Mouse (Mus musculus) midbrain, embryonic 12.5 days (tissue): ENCODE data around the gene Saa1. TPM values are rescaled to one million over a fixed set of nuclear protein-coding genes. Genes with fewer than 3 reads are reported as not detected.

Source experiments
- ATAC-seq: fragments of 200-750 bp; cut with Nextera tagmentation; 2 replicates; pipeline ENCODE4 v1.8.0; 2017; ENCODE audit warnings: low read depth, moderate TSS enrichment, moderate library complexity; ENCODE audit not compliant: low FRiP score
- H3K27ac ChIP-seq: fragments of 300-500 bp; sonication (generic); replicated peaks from 2 replicates; pipeline ENCODE4 v1.5.1; 2016; ENCODE audit warnings: mild to moderate bottlenecking
- H3K27me3 ChIP-seq: fragments of 300-500 bp; sonication (generic); 2 replicates; pipeline ENCODE4 v1.6.1; 2016; ENCODE audit warnings: mild to moderate bottlenecking
- H3K36me3 ChIP-seq: fragments of 300-500 bp; sonication (generic); 2 replicates; pipeline ENCODE4 v1.6.1; 2016
- H3K4me1 ChIP-seq: fragments of 300-500 bp; sonication (generic); 2 replicates; pipeline ENCODE4 v1.6.1; 2016
- H3K4me2 ChIP-seq: fragments of 300-500 bp; sonication (generic); replicated peaks from 2 replicates; pipeline ENCODE4 v1.6.1; 2016; ENCODE audit warnings: mild to moderate bottlenecking, moderate library complexity
- H3K4me3 ChIP-seq: fragments of 300-500 bp; sonication (generic); 2 replicates; pipeline ENCODE4 v1.5.1; 2016; ENCODE audit warnings: mild to moderate bottlenecking
- H3K9ac ChIP-seq: fragments of 300-500 bp; sonication (generic); replicated peaks from 2 replicates; pipeline ENCODE4 v1.6.1; 2016; ENCODE audit warnings: mild to moderate bottlenecking, moderate library complexity
- H3K9me3 ChIP-seq: fragments of 300-500 bp; sonication (generic); 2 replicates; pipeline ENCODE4 v1.6.1; 2016; ENCODE audit warnings: mild to moderate bottlenecking
- WGBS: fragments of 180-500 bp; shearing (Covaris S2); methylation state at CpG from one replicate; pipeline ENCODE4 v1.1.7; 2016; 5-methylcytosine and 5-hydroxymethylcytosine counted together
- polyA plus RNA-seq: library from polyadenylated mRNA; unstranded; fragments of >200 nt; fragmentation: Nextera tagmentation; extraction: Ambion mirVana; gene quantifications from 2 replicates; pipeline ENCODE4 v1.2.1, GENCODE M21; 2016

Saa1 gene
- polyA plus RNA-seq, 1 experiment from 2014 or later, result not detected

GRCm38 (mm10) chr7:46715600-46715999 lies 27.2 kb downstream of the Saa1 start, which contains the start of gene Saa3:
Gene Saa3, minus strand, starts transcription at chr7:46715700.
- H3K27ac ChIP-seq, result no peak within 1 kb of the TSS
- no peak within 1 kb of the TSS for H3K9ac ChIP-seq
- no peak within 1 kb of the TSS for H3K4me3 ChIP-seq
- H3K9me3 ChIP-seq, result no peaks in the 10 kb centered on the region
- no peaks in the 10 kb centered on the region for H3K36me3 ChIP-seq
- H3K27me3 ChIP-seq, result 0 out of 2 replicates have a peak, but pooled peaks cover 5% of the 10 kb centered on the region
- no peak for ATAC-seq
- no peak within 1 kb of the TSS for H3K4me2 ChIP-seq
- H3K4me1 ChIP-seq, result no peaks in the 10 kb centered on the region
- 87% methylated on average over 5 of the region's 5 CpGs for WGBS

GRCm38 (mm10) chr7:46714518-46714917 lies 28.3 kb downstream of the Saa1 start:
- Histone ChIP-seq H3K9ac (no peak overlapping the region), H3K4me2 (no peak overlapping the region), H3K9me3 (no peaks in the 10 kb centered on the region), H3K36me3 (no peaks in the 10 kb centered on the region), H3K27ac (no peak overlapping the region), H3K4me3 (no peak overlapping the region), H3K4me1 (peaks cover 3% of the 10 kb centered on the region; the same call in 1 of the 2 replicates), H3K27me3 (0 out of 2 replicates have a peak, but pooled peaks cover 3% of the 10 kb centered on the region)
- WGBS, result 32% methylated on average over 6 of the region's 6 CpGs
- no peak for ATAC-seq

DNA sequence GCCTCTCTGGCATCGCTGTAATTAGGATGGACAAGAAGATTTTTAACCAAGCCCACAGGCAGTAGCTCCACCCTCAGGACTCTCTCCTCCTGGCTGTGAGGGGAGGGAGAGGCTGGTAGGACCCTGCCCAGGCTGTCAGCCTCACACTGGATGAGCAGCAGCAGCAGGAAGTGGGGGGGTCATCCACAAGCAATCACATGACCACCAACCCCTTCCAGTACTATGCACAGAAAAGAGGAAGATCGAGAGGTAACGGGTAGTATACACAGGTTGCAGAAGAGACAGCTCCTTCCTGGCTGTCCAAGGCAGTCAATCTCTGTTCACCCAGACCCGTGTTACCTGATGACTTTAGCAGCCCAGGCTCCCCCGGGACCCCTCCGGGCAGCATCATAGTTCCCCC lies 30.5 kb downstream of the Saa1 start:
- no peaks in the 10 kb centered on the region for H3K27me3 ChIP-seq
- no peak for ATAC-seq
- H3K4me1 ChIP-seq, result peaks cover 9% of the 10 kb centered on the region; the same call in 1 of the 2 replicates
- no peaks in the 10 kb centered on the region for H3K9me3 ChIP-seq
- H3K27ac ChIP-seq, result no peak overlapping the region
- 85% methylated on average over 6 of the region's 6 CpGs for WGBS
- H3K4me2 ChIP-seq, result no peak overlapping the region
- peaks cover 11% of the 10 kb centered on the region for H3K36me3 ChIP-seq
- H3K9ac ChIP-seq, result no peak overlapping the region
- H3K4me3 ChIP-seq, result no peak overlapping the region

- WGBS, result under 1% methylated on average over 35 of the region's 38 CpGs
- Histone ChIP-seq H3K27me3 (no peaks in the 10 kb centered on the region), H3K4me3 (peak within 1 kb of the TSS; percentile 91), H3K36me3 (peaks cover 28% of the 10 kb centered on the region), H3K9me3 (no peaks in the 10 kb centered on the region), H3K4me1 (peaks cover 9% of the 10 kb centered on the region; the same call in 1 of the 2 replicates), H3K4me2 (peak within 1 kb of the TSS; percentile 51), H3K9ac (peak within 1 kb of the TSS; percentile 90), H3K27ac (peak within 1 kb of the TSS; percentile 76)
- peak; percentile 98 for ATAC-seq
These were observed 32.4 kb downstream of the Saa1 start, which contains the start of gene Saal1 for GRCm38 (mm10) chr7:46710390-46710844. Gene Saal1, minus strand, starts transcription at chr7:46710680.

DNA sequence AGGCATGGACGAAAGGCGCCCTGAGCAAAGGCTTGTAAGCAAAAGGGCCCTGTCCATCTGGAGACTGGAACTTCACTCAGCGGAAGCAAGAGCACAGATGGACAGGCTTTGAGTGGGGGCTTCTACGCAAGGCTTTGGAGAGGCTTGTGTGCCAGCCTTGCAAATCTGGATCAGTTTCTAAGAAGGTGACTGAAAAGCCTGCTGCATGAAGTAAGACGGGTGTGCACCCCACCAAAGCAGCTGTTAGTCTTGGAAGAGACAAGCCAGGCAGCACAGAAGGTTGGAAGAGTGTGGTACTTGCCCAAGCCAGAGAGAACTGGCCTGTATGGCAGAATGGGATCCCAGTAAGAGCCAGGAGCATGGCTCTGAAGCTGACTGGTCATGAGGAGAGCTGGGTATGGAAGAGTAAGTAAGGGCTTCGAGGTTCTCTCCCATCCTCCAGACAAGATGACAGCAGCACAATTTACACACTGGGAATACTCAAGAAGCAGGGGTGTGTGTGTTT lies 42.2 kb downstream of the Saa1 start:
- ATAC-seq, result no peak
- Histone ChIP-seq H3K36me3 (peaks cover 99% of the 10 kb centered on the region), H3K4me3 (no peak overlapping the region), H3K4me1 (no peaks in the 10 kb centered on the region), H3K27me3 (no peaks in the 10 kb centered on the region), H3K9me3 (no peaks in the 10 kb centered on the region), H3K9ac (no peak overlapping the region), H3K4me2 (no peak overlapping the region), H3K27ac (no peak overlapping the region)
- WGBS, result 92% methylated on average over 6 of the region's 6 CpGs

- WGBS, result 78% methylated on average over 1 of the region's 1 CpGs
These were observed 46.0 kb downstream of the Saa1 start for GRCm38 (mm10) chr7:46696754-46697153.

More at GRCm38 (mm10) chr7:46696754-46697153, 46.0 kb downstream of the Saa1 start:
- no peak overlapping the region for H3K27ac ChIP-seq
- H3K9ac ChIP-seq, result no peak overlapping the region
- no peak for ATAC-seq
- no peak overlapping the region for H3K4me2 ChIP-seq
- H3K4me3 ChIP-seq, result no peak overlapping the region
- H3K4me1 ChIP-seq, result no peaks in the 10 kb centered on the region
- no peaks in the 10 kb centered on the region for H3K27me3 ChIP-seq
- no peaks in the 10 kb centered on the region for H3K9me3 ChIP-seq
- H3K36me3 ChIP-seq, result peaks cover 80% of the 10 kb centered on the region

Other genes starting within 250 kb of the Saa1 start
- 17.3 and 18.5 TPM in 2 replicates for gene Sergef, start 103.2 kb downstream of the Saa1 start, polyA plus RNA-seq
- 0.29 and 0.41 TPM in 2 replicates for gene Tph1, start 70.4 kb downstream of the Saa1 start, polyA plus RNA-seq
- gene Saal1, start 32.3 kb downstream of the Saa1 start, polyA plus RNA-seq, result 30.7 and 32.0 TPM in 2 replicates
- 0.10 TPM in 1 of 2 replicates, not detected in the other for gene Saa3, start 27.3 kb downstream of the Saa1 start, polyA plus RNA-seq
- not detected in 2 replicates for gene Saa4, start 10.4 kb downstream of the Saa1 start, polyA plus RNA-seq
- not detected in 2 replicates for gene Saa2, start 8.8 kb upstream of the Saa1 start, polyA plus RNA-seq
- 23.8 and 24.9 TPM in 2 replicates for gene Hps5, start 53.1 kb upstream of the Saa1 start, polyA plus RNA-seq
- gene Gtf2h1, start 53.1 kb upstream of the Saa1 start, polyA plus RNA-seq, result 51.5 and 52.1 TPM in 2 replicates
- 802 and 809 TPM in 2 replicates for gene Ldha, start 98.5 kb upstream of the Saa1 start, polyA plus RNA-seq
- 0.22 TPM in 1 of 2 replicates, not detected in the other for gene Ldhc, start 118.2 kb upstream of the Saa1 start, polyA plus RNA-seq
- 318 and 322 TPM in 2 replicates for gene Tsg101, start 177.0 kb upstream of the Saa1 start, polyA plus RNA-seq
- 11.8 and 12.1 TPM in 2 replicates for gene Uevld, start 215.5 kb upstream of the Saa1 start, polyA plus RNA-seq
- not detected in 2 replicates for gene Gm9999, start 240.6 kb upstream of the Saa1 start, polyA plus RNA-seq